In genomic region chr12:73040563-73041255, GRCm38 (mm10) we compare ENCODE assay signal across 13 mouse cellular contexts. TPM values are rescaled to one million over a fixed set of nuclear protein-coding genes. Genes with fewer than 3 reads are reported as not detected.
DNase-seq lines count a peak whose midpoint lies in the region; ATAC-seq lines count a peak whose summit lies in the region.
"Had no signal": no experiment of that assay in that cellular context is flagged by ENCODE, and none has a peak within 500 bp of the region (broad histone marks: within the 10 kb centered on the region; RNA-seq: fewer than 3 reads in every experiment).

No protein-coding gene starts in this region.

- ATAC-seq in neural tube, embryonic 15.5 days (ENCODE audit: low FRiP score) = no peak

- WGBS in heart, embryonic 10.5 days = under 1% methylated on average over 27 of the region's 27 CpGs
- 2% methylated on average over 27 of the region's 27 CpGs for WGBS in neural tube, embryonic 15.5 days

- peaks cover 30% of the 10 kb centered on the region for H3K4me1 ChIP-seq in heart, embryonic 10.5 days
- H3K4me1 ChIP-seq in neural tube, embryonic 15.5 days = peaks cover 14% of the 10 kb centered on the region; the same call in 1 of the 2 replicates

- DNase-seq in heart, embryonic 10.5 days (ENCODE audit: low spot score) = no peak
- DNase-seq in heart, adult 9 months (ENCODE audit: low spot score in 2 of 2) = no peak
- peak; percentile 71 for DNase-seq in neural tube, embryonic 10.5 days (ENCODE audit: extremely low spot score, low spot score)
- peak; percentile 20 for DNase-seq in heart, postnatal 4 days
- DNase-seq in ovary, adult 18-20 months (ENCODE audit: low spot score) = no peak
- no peak for DNase-seq in testis, postnatal 14 days (ENCODE audit: low spot score)
- DNase-seq: cerebellum, adult 9-10 months; kidney, adult 2 months; right cerebral cortex, postnatal 14 days; thymus, adult 18-20 months had no signal

- H3K4me2 ChIP-seq in neural tube, embryonic 15.5 days = no peak overlapping the region
- H3K4me2 ChIP-seq: lung, embryonic 15.5 days had no signal

- no peaks in the 10 kb centered on the region for H3K9me3 ChIP-seq in heart, embryonic 10.5 days
- H3K9me3 ChIP-seq in neural tube, embryonic 15.5 days (replicated peaks) = no peaks in the 10 kb centered on the region
- H3K9me3 ChIP-seq: lung, embryonic 15.5 days had no signal

- H3K4me3 ChIP-seq in heart, embryonic 10.5 days = peak overlapping the region; percentile 18; the same call in 1 of the 2 replicates
- no peak overlapping the region for H3K4me3 ChIP-seq in neural tube, embryonic 15.5 days (replicated peaks)
- H3K4me3 ChIP-seq: lung, embryonic 15.5 days had no signal

- peaks cover 97% of the 10 kb centered on the region for H3K27me3 ChIP-seq in heart, embryonic 10.5 days (ENCODE audit: insufficient read depth, poor library complexity, severe bottlenecking)
- peaks cover 89% of the 10 kb centered on the region for H3K27me3 ChIP-seq in neural tube, embryonic 15.5 days (replicated peaks)

- H3K27ac ChIP-seq in heart, embryonic 10.5 days = no peak overlapping the region
- no peak overlapping the region for H3K27ac ChIP-seq in neural tube, embryonic 15.5 days (replicated peaks)
- H3K27ac ChIP-seq: lung, embryonic 15.5 days had no signal

- H3K36me3 ChIP-seq in heart, embryonic 10.5 days = no peaks in the 10 kb centered on the region
- H3K36me3 ChIP-seq in neural tube, embryonic 15.5 days = no peaks in the 10 kb centered on the region
- H3K36me3 ChIP-seq: lung, embryonic 15.5 days had no signal

- no peak overlapping the region for H3K9ac ChIP-seq in neural tube, embryonic 15.5 days (replicated peaks)
- H3K9ac ChIP-seq: lung, embryonic 15.5 days had no signal

RNA-seq across cellular contexts. Expression of gene Six1, which starts 13.0 kb away (rescaled TPM):
- polyA plus RNA-seq in heart, embryonic 10.5 days (2016; fragmentation: Nextera tagmentation; extraction: Ambion mirVana) = 2.5 and 5.4 TPM in 2 replicates
- 2.8 and 6.8 TPM in 2 replicates for polyA plus RNA-seq in neural tube, embryonic 15.5 days (2015; fragmentation: Nextera tagmentation; extraction: Ambion mirVana)
- total RNA-seq in heart, postnatal 4 days (2021) = under 1 TPM; 0.19 to 0.54 TPM
- total RNA-seq: monocyte, adult 5-6 weeks had no signal

Comparison
In these comparisons a context has a peak if more than half of its experiments do, and no peak if none do; other contexts are left out.
1. DNase-seq: peak in neural tube, embryonic 10.5 days (single experiment) and heart, postnatal 4 days (single experiment); none in heart, embryonic 10.5 days (single experiment), heart, adult 9 months (0 of 2), ovary, adult 18-20 months (single experiment) and testis, postnatal 14 days (single experiment).